Mouse (Mus musculus) right cerebral cortex, postnatal 10 days (tissue): ENCODE results near the gene Psen2.
A peak's percentile ranks its signal among the peaks of the same experiment; 100 is the strongest.

Experiments
- DNase-seq, 2 experiments: peaks; one replicate each; pipeline ENCODE4 v3.0.0; 2021; ENCODE audit warnings: low spot score in 2 of 2

Gene Psen2

GRCm38 (mm10) chr1:180263364-180263997 lies at the start of gene Psen2:
Psen2 (minus strand) TSS chr1:180263438.
- no peak for DNase-seq

GRCm38 (mm10) chr1:180312792-180313311 lies 49.6 kb upstream of the Psen2 start:
- peak in 1 of 2 experiments; percentile 41 for DNase-seq

GRCm38 (mm10) chr1:180312286-180312685 lies 49.0 kb upstream of the Psen2 start:
- DNase-seq, result no peak

- DNase-seq, result no peak
Observed at GRCm38 (mm10) chr1:180308897-180309296, 45.7 kb upstream of the Psen2 start.

- DNase-seq, result no peak
Observed at GRCm38 (mm10) chr1:180307661-180308060, 44.4 kb upstream of the Psen2 start.

- DNase-seq, result no peak
Observed at GRCm38 (mm10) chr1:180306889-180307288, 43.7 kb upstream of the Psen2 start.

- no peak for DNase-seq
Observed at GRCm38 (mm10) chr1:180303600-180303999, 40.4 kb upstream of the Psen2 start.

- DNase-seq, result no peak
Observed at GRCm38 (mm10) chr1:180302253-180303120, 39.2 kb upstream of the Psen2 start.

GRCm38 (mm10) chr1:180300997-180301396 lies 37.8 kb upstream of the Psen2 start:
- no peak for DNase-seq

- no peak for DNase-seq
Observed at GRCm38 (mm10) chr1:180300292-180300691, 37.1 kb upstream of the Psen2 start.

GRCm38 (mm10) chr1:180299697-180300096 lies 36.5 kb upstream of the Psen2 start:
- DNase-seq, result no peak

GRCm38 (mm10) chr1:180296088-180296487 lies 32.9 kb upstream of the Psen2 start:
- no peak for DNase-seq

GRCm38 (mm10) chr1:180290358-180290757 lies 27.1 kb upstream of the Psen2 start:
- no peak for DNase-seq

GRCm38 (mm10) chr1:180289788-180290187 lies 26.6 kb upstream of the Psen2 start:
- DNase-seq, result no peak

- no peak for DNase-seq
Observed at GRCm38 (mm10) chr1:180288872-180289468, 25.7 kb upstream of the Psen2 start.

GRCm38 (mm10) chr1:180288227-180288626 lies 25.0 kb upstream of the Psen2 start:
- no peak for DNase-seq

GRCm38 (mm10) chr1:180286081-180286831 lies 23.0 kb upstream of the Psen2 start:
- no peak for DNase-seq

- DNase-seq, result peak; percentile 52 to 60
Observed at GRCm38 (mm10) chr1:180283813-180284768, 20.9 kb upstream of the Psen2 start.

- no peak for DNase-seq
Observed at GRCm38 (mm10) chr1:180282581-180282980, 19.3 kb upstream of the Psen2 start.

GRCm38 (mm10) chr1:180279648-180280047 lies 16.4 kb upstream of the Psen2 start:
- no peak for DNase-seq

GRCm38 (mm10) chr1:180277563-180277962 lies 14.3 kb upstream of the Psen2 start:
- DNase-seq, result no peak
